Mouse (Mus musculus): ENCODE measurements at regions not wholly inside any gene's neighbourhood (a gene's known extent, or its start where the extent isn't known, plus 50 kb on each side); places are given as distances from the start of the nearest gene placed in this dataset.
A peak's percentile ranks its signal among the peaks of the same experiment; 100 is the strongest.

- H3K27ac ChIP-seq, result 0 out of 2 replicates have a peak overlapping the region, but pooled peaks have one; percentile 12
- H3K36me3 ChIP-seq (replicated peaks), result no peaks in the 10 kb centered on the region
- no peak for DNase-seq (ENCODE audit: extremely low spot score, low spot score)
- H3K4me3 ChIP-seq, result no peak overlapping the region
- no peaks in the 10 kb centered on the region for H3K27me3 ChIP-seq (ENCODE audit: poor library complexity, severe bottlenecking)
- H3K9me3 ChIP-seq, result no peaks in the 10 kb centered on the region
- WGBS, result 81% methylated on average over 4 of the region's 4 CpGs
- H3K4me1 ChIP-seq, result peaks cover 35% of the 10 kb centered on the region
Measured at GRCm38 (mm10) chr2:92740776-92741295, 141.3 kb downstream of the Chst1 start.

GRCm38 (mm10) chr2:92742025-92742424 lies 142.5 kb downstream of the Chst1 start:
- no peak for DNase-seq (ENCODE audit: extremely low spot score, low spot score)
- H3K27me3 ChIP-seq (ENCODE audit: poor library complexity, severe bottlenecking), result no peaks in the 10 kb centered on the region
- 71% methylated on average over 5 of the region's 5 CpGs for WGBS

GRCm38 (mm10) chr2:92742671-92743070 lies 143.2 kb downstream of the Chst1 start:
- DNase-seq (ENCODE audit: extremely low spot score, low spot score), result no peak
- no peaks in the 10 kb centered on the region for H3K36me3 ChIP-seq (replicated peaks)
- peak overlapping the region; percentile 58; the same call in 1 of the 2 replicates for H3K27ac ChIP-seq
- peaks cover 29% of the 10 kb centered on the region for H3K4me1 ChIP-seq
- no peaks in the 10 kb centered on the region for H3K27me3 ChIP-seq (ENCODE audit: poor library complexity, severe bottlenecking)
- H3K9me3 ChIP-seq, result no peaks in the 10 kb centered on the region
- no peak overlapping the region for H3K4me3 ChIP-seq

More at GRCm38 (mm10) chr2:92742025-92742424, 142.5 kb downstream of the Chst1 start:
- H3K9me3 ChIP-seq, result no peaks in the 10 kb centered on the region
- no peak overlapping the region for H3K4me3 ChIP-seq
- H3K27ac ChIP-seq, result peak overlapping the region; percentile 58; the same call in 1 of the 2 replicates
- no peaks in the 10 kb centered on the region for H3K36me3 ChIP-seq (replicated peaks)
- peaks cover 35% of the 10 kb centered on the region for H3K4me1 ChIP-seq

- 43% methylated on average over 5 of the region's 5 CpGs for WGBS
- H3K27me3 ChIP-seq (ENCODE audit: poor library complexity, severe bottlenecking), result no peaks in the 10 kb centered on the region
- H3K36me3 ChIP-seq (replicated peaks), result no peaks in the 10 kb centered on the region
- H3K9me3 ChIP-seq, result no peaks in the 10 kb centered on the region
- peaks cover 25% of the 10 kb centered on the region for H3K4me1 ChIP-seq
- H3K27ac ChIP-seq, result peak overlapping the region; percentile 58; the same call in 1 of the 2 replicates
- H3K4me3 ChIP-seq, result no peak overlapping the region
- no peak for DNase-seq (ENCODE audit: extremely low spot score, low spot score)
Measured at GRCm38 (mm10) chr2:92743152-92743551, 143.6 kb downstream of the Chst1 start.

GRCm38 (mm10) chr2:92743911-92744310 lies 144.4 kb downstream of the Chst1 start:
- H3K4me3 ChIP-seq, result no peak overlapping the region
- no peak for DNase-seq (ENCODE audit: extremely low spot score, low spot score)
- WGBS, result 40% methylated on average over 5 of the region's 5 CpGs
- H3K36me3 ChIP-seq (replicated peaks), result no peaks in the 10 kb centered on the region
- peaks cover 23% of the 10 kb centered on the region for H3K4me1 ChIP-seq
- H3K27ac ChIP-seq, result no peak overlapping the region
- no peaks in the 10 kb centered on the region for H3K9me3 ChIP-seq
- no peaks in the 10 kb centered on the region for H3K27me3 ChIP-seq (ENCODE audit: poor library complexity, severe bottlenecking)

GRCm38 (mm10) chr2:92747406-92747805 lies 147.9 kb downstream of the Chst1 start:
- H3K27ac ChIP-seq, result no peak overlapping the region
- DNase-seq (ENCODE audit: extremely low spot score, low spot score), result no peak
- no peaks in the 10 kb centered on the region for H3K9me3 ChIP-seq
- H3K4me1 ChIP-seq, result peaks cover 32% of the 10 kb centered on the region
- H3K36me3 ChIP-seq (replicated peaks), result no peaks in the 10 kb centered on the region
- 78% methylated on average over 2 of the region's 2 CpGs for WGBS
- H3K27me3 ChIP-seq (ENCODE audit: poor library complexity, severe bottlenecking), result no peaks in the 10 kb centered on the region
- no peak overlapping the region for H3K4me3 ChIP-seq

- WGBS, result 56% methylated on average over 4 of the region's 4 CpGs
- DNase-seq (ENCODE audit: extremely low spot score, low spot score), result no peak
- no peak overlapping the region for H3K4me3 ChIP-seq
- H3K27me3 ChIP-seq (ENCODE audit: poor library complexity, severe bottlenecking), result peaks cover 4% of the 10 kb centered on the region; the same call in 1 of the 2 replicates
- peaks cover 15% of the 10 kb centered on the region; the same call in 1 of the 2 replicates for H3K4me1 ChIP-seq
- no peaks in the 10 kb centered on the region for H3K9me3 ChIP-seq
- H3K36me3 ChIP-seq (replicated peaks), result no peaks in the 10 kb centered on the region
- H3K27ac ChIP-seq, result 0 out of 2 replicates have a peak overlapping the region, but pooled peaks have one; percentile 41
Measured at GRCm38 (mm10) chr2:92750116-92750515, 150.6 kb downstream of the Chst1 start.

GRCm38 (mm10) chr2:92750672-92751071 lies 151.2 kb downstream of the Chst1 start:
- WGBS, result 73% methylated on average over 4 of the region's 4 CpGs
- H3K4me3 ChIP-seq, result no peak overlapping the region
- H3K4me1 ChIP-seq, result peaks cover 15% of the 10 kb centered on the region; the same call in 1 of the 2 replicates
- H3K27ac ChIP-seq, result 0 out of 2 replicates have a peak overlapping the region, but pooled peaks have one; percentile 41
- no peaks in the 10 kb centered on the region for H3K9me3 ChIP-seq
- H3K27me3 ChIP-seq (ENCODE audit: poor library complexity, severe bottlenecking), result peaks cover 4% of the 10 kb centered on the region; the same call in 1 of the 2 replicates
- H3K36me3 ChIP-seq (replicated peaks), result no peaks in the 10 kb centered on the region
- no peak for DNase-seq (ENCODE audit: extremely low spot score, low spot score)

- Histone ChIP-seq H3K9me3 (no peaks in the 10 kb centered on the region), H3K4me3 (no peak overlapping the region), H3K27me3 (ENCODE audit: poor library complexity, severe bottlenecking) (peaks cover 4% of the 10 kb centered on the region; the same call in 1 of the 2 replicates), H3K36me3 (replicated peaks) (no peaks in the 10 kb centered on the region), H3K4me1 (peaks cover 15% of the 10 kb centered on the region; the same call in 1 of the 2 replicates), H3K27ac (no peak overlapping the region)
- DNase-seq (ENCODE audit: extremely low spot score, low spot score), result no peak
- 71% methylated on average over 8 of the region's 8 CpGs for WGBS
Measured at GRCm38 (mm10) chr2:92751256-92751655, 151.7 kb downstream of the Chst1 start.

GRCm38 (mm10) chr2:92752156-92752555 lies 152.6 kb downstream of the Chst1 start:
- WGBS, result 89% methylated on average over 3 of the region's 3 CpGs
- Histone ChIP-seq H3K4me1 (peaks cover 15% of the 10 kb centered on the region; the same call in 1 of the 2 replicates), H3K4me3 (no peak overlapping the region), H3K9me3 (no peaks in the 10 kb centered on the region), H3K27me3 (ENCODE audit: poor library complexity, severe bottlenecking) (peaks cover 4% of the 10 kb centered on the region; the same call in 1 of the 2 replicates), H3K36me3 (replicated peaks) (no peaks in the 10 kb centered on the region), H3K27ac (no peak overlapping the region)
- DNase-seq (ENCODE audit: extremely low spot score, low spot score), result no peak

GRCm38 (mm10) chr2:92752794-92753193 lies 153.3 kb downstream of the Chst1 start:
- Histone ChIP-seq H3K36me3 (replicated peaks) (no peaks in the 10 kb centered on the region), H3K4me1 (peaks cover 15% of the 10 kb centered on the region; the same call in 1 of the 2 replicates), H3K9me3 (no peaks in the 10 kb centered on the region), H3K4me3 (no peak overlapping the region), H3K27me3 (ENCODE audit: poor library complexity, severe bottlenecking) (peaks cover 4% of the 10 kb centered on the region; the same call in 1 of the 2 replicates), H3K27ac (no peak overlapping the region)
- DNase-seq (ENCODE audit: extremely low spot score, low spot score), result no peak
- WGBS, result 88% methylated on average over 8 of the region's 8 CpGs

GRCm38 (mm10) chr2:92754505-92755280 lies 155.2 kb downstream of the Chst1 start:
- H3K27ac ChIP-seq, result no peak overlapping the region
- H3K36me3 ChIP-seq (replicated peaks), result no peaks in the 10 kb centered on the region
- DNase-seq (ENCODE audit: extremely low spot score, low spot score), result no peak
- peaks cover 19% of the 10 kb centered on the region; the same call in 1 of the 2 replicates for H3K4me1 ChIP-seq
- no peaks in the 10 kb centered on the region for H3K9me3 ChIP-seq
- WGBS, result 72% methylated on average over 10 of the region's 10 CpGs
- peaks cover 4% of the 10 kb centered on the region; the same call in 1 of the 2 replicates for H3K27me3 ChIP-seq (ENCODE audit: poor library complexity, severe bottlenecking)
- no peak overlapping the region for H3K4me3 ChIP-seq

GRCm38 (mm10) chr2:92756491-92756890 lies 157.0 kb downstream of the Chst1 start:
- WGBS, result 95% methylated on average over 1 of the region's 1 CpGs
- H3K27ac ChIP-seq, result no peak overlapping the region
- no peaks in the 10 kb centered on the region for H3K9me3 ChIP-seq
- H3K27me3 ChIP-seq (ENCODE audit: poor library complexity, severe bottlenecking), result peaks cover 4% of the 10 kb centered on the region; the same call in 1 of the 2 replicates
- no peak for DNase-seq (ENCODE audit: extremely low spot score, low spot score)
- peaks cover 7% of the 10 kb centered on the region; the same call in 1 of the 2 replicates for H3K4me1 ChIP-seq
- no peaks in the 10 kb centered on the region for H3K36me3 ChIP-seq (replicated peaks)
- H3K4me3 ChIP-seq, result no peak overlapping the region
